Mouse (Mus musculus): ENCODE measurements around the gene Hyal3.
A peak's percentile ranks its signal among the peaks of the same experiment; 100 is the strongest.

Hyal3 gene

GRCm38 (mm10) chr9:107594281-107595062 lies 13.9 kb downstream of the Hyal3 start:
- DNase-seq (ENCODE audit: low spot score): no peak

- no peak for DNase-seq (ENCODE audit: low spot score)
Measured at GRCm38 (mm10) chr9:107596619-107597569, 16.3 kb downstream of the Hyal3 start.

GRCm38 (mm10) chr9:107598385-107598784 lies 17.8 kb downstream of the Hyal3 start:
- no peak for DNase-seq (ENCODE audit: low spot score)

DNA sequence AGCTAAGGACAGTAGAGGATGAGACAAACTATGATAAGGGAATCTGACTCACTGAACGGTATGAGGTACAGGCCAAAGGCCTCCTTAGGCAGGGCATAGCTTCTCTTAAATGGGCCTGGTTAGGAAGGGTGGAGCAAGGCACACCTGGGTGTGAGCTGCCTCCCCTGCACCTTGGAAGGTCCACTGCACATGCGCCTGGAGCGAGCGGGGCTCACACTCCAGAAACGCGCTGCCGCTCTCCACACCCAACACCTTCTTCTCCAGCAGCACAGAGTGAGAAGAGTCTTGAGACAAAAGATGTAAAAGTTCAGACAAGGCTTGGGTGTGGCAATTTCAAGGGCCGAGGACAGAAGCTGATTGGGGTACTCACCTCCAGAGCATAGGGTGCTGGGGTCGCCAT lies 18.8 kb downstream of the Hyal3 start:
- no peak for DNase-seq (ENCODE audit: low spot score)

GRCm38 (mm10) chr9:107599842-107600241 lies 19.2 kb downstream of the Hyal3 start:
- DNase-seq (ENCODE audit: low spot score): no peak

DNA sequence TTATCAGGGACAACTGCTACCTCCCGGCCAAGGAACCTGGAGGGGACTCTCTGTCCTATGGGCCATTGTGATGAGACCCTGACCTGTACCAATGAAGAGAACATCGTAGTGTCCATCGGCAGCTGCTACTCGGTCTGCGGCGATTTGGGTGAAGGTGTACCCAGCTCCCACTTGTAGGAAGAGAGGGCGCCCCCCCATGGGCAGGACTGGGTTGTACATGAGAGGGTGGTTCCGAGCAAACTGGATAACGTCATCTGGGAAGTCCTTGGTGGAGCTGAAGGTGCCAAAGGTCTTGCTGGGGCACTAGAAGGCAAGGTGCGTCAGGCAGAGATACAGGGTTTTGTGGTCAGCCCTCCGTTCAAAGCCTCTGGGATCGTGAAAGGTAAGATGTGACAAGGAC lies 20.1 kb downstream of the Hyal3 start:
- DNase-seq (ENCODE audit: low spot score): no peak

- no peak for DNase-seq (ENCODE audit: low spot score)
Measured at GRCm38 (mm10) chr9:107601275-107601674, 20.7 kb downstream of the Hyal3 start.

GRCm38 (mm10) chr9:107602068-107602648 lies 21.5 kb downstream of the Hyal3 start:
- DNase-seq (ENCODE audit: low spot score): peak; percentile 97

DNA sequence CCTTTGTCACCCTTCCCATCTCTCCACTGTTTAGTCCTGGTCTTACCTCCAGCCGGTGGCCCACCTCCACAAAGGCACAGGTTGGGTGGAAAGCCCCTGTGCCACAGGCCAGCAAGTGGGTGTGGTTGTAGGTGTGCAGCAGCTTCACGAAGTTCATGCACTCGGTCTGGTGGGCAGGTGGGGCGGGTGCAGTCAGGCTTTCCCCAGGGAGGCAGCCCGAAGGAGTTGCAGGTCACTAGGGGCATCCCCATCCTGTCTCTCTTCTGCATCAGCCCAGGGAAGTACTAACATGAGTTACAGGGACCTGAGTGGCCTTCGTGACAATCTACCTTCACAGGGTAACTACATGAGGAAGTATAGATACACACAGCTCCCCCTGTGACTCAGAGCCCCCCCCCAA lies 22.6 kb downstream of the Hyal3 start:
- no peak for DNase-seq (ENCODE audit: low spot score)

DNA sequence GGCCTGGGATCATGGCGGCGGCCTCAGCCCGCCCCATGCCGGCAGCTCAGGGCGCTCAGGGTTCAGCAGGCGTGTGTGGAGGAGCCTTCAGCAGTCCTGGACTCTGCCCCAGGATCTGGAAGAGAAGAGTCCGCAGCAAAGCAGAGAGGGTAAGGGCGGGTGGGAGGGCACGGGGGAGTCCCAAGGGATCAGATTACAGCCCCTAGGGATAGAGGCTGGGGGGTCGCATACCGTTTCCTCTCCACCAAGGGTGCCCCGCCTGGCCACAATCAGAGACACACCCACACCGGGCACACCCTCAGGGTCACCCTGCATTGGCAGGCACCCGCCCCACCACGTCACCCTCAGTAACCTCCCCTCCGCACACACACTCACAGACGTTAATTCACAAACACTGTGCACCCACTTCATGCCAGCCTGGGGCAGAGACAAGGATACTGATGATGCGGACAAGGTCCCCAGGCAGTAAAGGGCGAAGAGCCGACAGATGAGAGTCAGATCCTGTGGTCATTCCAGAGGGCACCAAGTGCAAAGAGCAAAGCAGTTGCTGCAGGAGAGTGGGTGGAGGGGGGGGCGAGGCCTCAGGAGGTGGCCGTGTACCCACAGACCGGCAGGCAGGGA lies 24.5 kb downstream of the Hyal3 start:
- no peak for DNase-seq (ENCODE audit: low spot score)

- no peak for DNase-seq (ENCODE audit: low spot score)
Measured at GRCm38 (mm10) chr9:107606591-107606990, 26.0 kb downstream of the Hyal3 start.

GRCm38 (mm10) chr9:107607036-107607435 lies 26.4 kb downstream of the Hyal3 start:
- DNase-seq (ENCODE audit: low spot score): no peak

DNA sequence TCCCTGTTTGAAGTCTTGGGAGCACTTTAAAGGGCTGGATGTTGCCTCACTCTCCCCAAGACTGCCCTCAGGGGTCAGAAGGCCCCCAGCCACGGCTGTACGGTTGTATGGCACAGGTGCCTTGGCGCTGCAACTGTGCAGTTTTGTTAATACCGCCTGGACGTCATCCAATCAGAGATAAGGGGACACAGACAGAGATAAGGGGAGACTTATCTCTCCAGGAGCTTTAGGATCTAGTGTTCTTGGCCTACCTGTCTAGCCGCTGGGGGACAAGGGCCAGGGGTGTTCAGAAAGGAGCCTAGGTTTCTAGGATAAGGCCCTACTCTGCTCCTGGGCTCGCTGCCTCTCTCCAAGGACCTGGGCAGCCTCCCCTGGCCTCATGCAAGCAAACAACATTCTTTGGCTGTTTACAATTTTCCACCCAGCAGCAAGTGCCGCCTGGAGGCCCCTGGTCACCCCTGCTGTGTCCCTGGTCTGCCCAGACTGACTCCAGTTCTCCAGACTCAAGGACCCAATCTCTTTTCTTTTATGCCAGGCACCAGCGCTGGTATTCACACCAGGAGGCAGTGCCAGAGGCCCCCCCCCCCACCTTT lies 27.1 kb downstream of the Hyal3 start:
- DNase-seq (ENCODE audit: low spot score): no peak

DNA sequence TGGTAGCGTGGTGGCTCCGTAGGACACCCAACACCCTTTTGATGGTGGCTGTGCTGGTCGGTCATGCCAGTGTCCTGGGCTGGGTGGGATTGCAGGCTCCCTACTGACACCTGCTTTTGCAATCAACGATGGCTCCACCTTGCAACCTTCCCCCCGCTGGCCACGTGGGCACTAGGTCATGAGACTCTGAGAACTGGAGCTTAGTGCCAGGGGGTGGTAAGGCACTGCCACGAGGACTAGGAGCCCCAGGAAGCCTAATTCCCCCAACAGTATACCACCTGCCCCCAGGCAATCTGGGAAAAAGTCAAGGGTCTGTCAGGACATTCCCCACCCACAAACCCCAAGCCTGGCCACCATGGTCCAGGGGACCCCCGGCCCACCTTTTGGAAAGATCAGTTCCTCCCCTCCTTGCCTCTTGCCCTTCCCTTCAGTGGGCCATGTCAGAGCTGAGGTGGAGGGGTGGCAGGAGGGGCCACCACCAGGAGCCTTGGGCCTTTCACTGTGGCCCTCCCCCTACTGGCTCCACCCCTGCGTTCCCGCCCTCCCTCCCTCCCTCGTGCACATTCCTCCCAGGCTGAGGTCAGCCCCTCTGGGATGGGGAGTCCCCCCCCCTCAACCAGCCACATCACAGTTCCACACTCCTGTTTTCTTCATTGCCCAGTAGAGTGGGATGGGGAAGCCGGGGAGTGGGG lies 28.3 kb downstream of the Hyal3 start, which contains the start of gene Sema3b:
Gene Sema3b, minus strand, starts transcription at position 489 of the 692 bp plus-strand sequence.
- DNase-seq (ENCODE audit: low spot score): no peak

DNA sequence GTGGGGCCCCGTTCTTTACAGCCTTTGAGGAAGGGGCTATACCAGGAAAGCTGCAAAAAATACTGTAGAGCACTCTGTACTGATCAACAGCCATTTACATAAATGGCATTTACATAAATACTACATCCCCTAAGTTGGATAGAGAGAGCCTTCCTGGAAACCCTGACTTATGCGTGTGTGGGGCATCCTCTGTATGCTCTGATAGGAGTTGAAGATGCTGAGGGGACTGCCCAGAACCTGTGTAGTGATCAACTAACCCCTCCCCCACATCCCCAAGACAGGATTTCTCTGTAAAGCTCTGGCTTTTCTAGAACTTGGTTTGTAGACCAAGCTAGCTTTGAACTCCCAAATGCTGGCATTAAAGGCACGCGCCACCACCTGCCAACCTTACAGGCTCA lies 28.8 kb downstream of the Hyal3 start:
- no peak for DNase-seq (ENCODE audit: low spot score)

- no peak for DNase-seq (ENCODE audit: low spot score)
Measured at GRCm38 (mm10) chr9:107611456-107612190, 31.0 kb downstream of the Hyal3 start.

DNA sequence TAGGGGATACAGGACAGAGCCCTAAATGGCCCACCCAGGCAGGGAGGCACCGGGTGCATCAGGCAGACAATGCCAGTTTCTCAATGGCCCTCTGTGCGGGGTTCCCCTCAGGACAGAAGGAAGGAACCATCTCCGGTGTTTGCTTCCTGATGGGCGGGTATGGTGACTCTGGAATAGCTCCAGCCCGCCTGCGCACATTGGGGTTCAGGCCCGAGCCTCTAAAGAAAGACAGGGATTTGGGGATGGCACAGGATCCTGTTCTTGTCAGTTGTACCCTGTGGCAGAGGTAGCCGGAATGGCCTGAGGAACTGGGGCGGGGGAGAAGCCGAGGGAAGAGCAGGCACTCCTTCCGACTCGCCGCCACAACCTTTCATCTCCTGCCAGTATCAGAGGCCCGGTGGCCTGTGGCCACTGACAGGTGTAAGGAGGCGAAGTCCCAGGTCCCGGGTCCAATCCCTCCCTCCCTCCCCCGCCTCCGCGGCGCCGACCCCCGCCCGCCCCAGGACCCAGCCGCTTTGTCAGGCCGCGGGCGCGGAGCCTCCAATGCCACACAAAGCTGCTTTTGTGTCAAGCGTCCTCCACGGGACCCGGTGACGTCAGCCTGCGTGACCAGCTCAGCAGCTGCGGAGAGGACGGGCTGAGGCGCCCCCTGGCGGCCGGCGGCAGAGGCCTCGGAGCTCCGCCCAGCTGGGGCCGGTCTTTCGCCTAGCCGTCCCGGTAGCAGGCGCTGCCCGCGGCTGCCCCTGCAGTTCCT lies 31.8 kb downstream of the Hyal3 start:
- peak; percentile 96 for DNase-seq (ENCODE audit: low spot score)

- DNase-seq (ENCODE audit: low spot score): no peak
Measured at GRCm38 (mm10) chr9:107612945-107613569, 32.4 kb downstream of the Hyal3 start.

DNA sequence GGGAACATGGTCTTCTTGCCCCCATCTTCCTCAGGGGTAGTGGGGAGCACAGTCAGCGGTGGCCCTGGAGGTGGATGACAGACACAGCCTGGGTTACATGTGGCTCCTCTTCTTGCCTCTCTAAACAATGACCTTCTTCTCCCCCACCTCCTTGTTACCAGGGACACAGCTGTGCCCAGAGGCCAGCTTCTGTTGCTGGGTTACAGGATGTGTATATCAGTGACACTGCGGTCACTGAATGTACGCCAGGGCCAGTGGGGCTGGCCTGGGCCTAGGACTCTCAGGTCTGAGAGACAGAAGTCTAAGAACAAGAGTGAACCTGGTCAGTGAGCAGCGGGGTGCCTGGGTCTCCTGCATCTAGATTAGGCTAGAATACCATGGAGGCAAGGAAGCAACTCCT lies 34.4 kb downstream of the Hyal3 start:
- no peak for DNase-seq (ENCODE audit: low spot score)
